Mouse (Mus musculus) lung, adult 10 weeks (tissue): ENCODE results near the gene S100a7a. TPM values are rescaled to one million over a fixed set of nuclear protein-coding genes. Genes with fewer than 3 reads are reported as not detected.

Source experiments
- polyA plus RNA-seq: library from polyadenylated mRNA; stranded (reverse); fragments of 350-450 nt; fragmentation: Illumina TruSeq; extraction: RNeasy Lipid Tissue Mini Kit (QIAGEN cat#74804); gene quantifications from one replicate; pipeline ENCODE4 v1.2.3, GENCODE M21; 2014; ENCODE audit warnings: low read depth, low replicate concordance; ENCODE audit not compliant: insufficient read depth

Gene S100a7a
- 1.2 TPM for polyA plus RNA-seq

DNA sequence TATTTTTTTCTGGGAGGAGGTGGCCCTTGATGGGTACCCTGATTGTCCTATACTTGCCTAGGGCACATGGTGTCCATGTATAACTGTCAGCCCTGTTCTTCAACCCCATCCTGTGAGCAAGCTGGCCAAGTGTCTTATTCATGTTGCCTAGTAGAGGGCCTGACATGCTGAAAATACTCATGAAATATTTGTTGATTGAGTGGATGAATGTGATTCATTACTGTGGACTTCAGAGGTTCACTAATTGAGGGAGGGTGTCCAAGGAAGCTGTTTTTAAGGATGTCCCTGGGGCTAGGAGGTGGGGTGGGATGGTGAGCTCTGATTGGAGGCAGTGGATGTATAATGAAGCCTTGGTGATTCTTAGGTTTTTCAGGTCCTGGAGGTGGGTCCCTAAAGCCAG, at the start of gene S100a7a:
S100a7a (plus strand) TSS at position 301 of the 400 bp plus-strand sequence.

DNA sequence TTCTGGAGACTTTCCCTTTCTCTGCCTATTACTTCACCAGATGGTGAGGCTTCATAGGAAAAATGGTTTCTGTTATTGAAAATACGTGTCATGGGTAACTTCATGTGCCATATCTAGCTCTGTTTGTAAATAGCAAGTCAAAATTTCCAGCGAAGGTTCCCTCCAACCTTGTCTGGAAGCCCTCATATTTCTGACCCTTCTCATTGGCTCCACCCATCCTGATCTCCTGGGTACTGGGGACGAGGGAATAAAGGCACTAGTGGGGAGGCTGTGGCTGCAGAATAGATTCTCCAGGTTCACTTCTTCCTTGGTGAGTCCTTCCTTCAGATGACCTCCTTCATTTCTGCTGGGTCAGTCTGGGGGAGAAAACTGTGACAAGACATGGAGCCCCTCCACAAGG, 45.6 kb upstream of the S100a7a start, which contains the start of gene S100a5:
S100a5 (plus strand) TSS at position 301 of the 400 bp plus-strand sequence.

DNA sequence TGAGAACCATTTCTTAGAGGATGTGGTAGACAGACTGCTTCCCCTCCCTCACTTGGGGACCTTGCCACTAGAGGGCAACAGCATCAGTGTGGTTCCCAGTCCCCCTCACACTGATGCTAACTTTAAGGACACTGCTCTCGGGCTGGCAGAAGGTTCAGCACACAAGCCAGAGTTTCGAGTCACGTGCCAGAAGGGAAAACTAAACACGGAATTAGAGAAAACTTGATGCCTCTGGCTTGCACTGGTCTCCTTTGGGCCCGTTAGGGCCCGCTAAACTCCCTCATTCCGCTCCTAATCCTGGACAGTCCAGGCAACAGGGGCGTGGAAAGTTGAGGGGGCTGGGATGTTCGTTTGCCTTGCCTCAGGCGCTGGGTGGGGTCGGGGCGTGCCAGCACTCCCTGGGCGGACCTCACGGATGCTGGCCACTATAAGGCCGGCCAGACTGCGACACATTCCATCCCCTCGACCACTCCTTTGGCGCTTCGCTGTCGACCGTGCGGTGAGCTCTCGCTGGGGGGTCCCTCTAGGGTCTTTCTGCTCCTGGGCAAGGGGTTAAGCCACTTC, 41.0 kb upstream of the S100a7a start, which contains the start of gene S100a6:
S100a6 (plus strand) TSS at position 155 of the 564 bp plus-strand sequence.

DNA sequence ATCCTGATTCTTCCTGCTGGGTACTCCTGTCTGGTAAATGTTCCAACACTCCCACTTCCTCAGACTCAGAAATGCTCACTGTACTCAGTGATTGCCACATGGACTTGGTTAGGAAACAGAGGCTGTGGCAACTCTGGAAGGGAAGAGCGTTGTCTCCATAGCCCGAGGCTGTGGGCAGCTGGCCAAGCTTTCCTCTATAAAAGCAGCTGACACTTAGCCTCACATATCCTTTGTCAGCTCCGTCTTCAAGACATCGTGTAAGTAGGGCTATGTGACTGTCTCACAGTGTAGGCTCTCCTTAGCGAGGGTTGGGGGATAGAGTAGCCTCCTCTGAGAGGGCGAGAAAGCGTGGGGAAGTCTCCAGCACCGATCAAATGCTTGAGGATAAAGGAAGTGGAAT, 15.0 kb downstream of the S100a7a start, which contains the start of gene S100a8:
S100a8 (plus strand) TSS at position 133 of the 400 bp plus-strand sequence.

DNA sequence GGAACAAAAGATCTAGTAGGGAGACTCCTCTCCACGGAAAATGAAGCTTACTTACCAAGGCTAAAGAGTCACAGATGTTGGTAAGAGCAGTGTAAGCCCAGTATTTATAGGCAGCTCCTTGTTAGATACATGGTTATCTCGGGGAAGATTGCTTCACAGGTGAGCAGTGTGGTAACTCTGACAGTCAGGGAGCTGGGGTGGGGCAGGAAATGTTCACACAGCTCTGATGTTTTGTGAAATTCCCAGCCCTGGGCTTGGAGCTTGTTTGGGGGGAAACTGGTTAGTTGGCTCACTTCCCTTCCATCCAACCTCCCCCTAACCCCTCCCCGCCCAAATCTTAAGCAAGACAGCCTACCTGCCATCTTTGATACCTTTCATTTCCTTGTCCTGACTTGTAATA, 41.8 kb downstream of the S100a7a start, which contains the start of gene S100a9:
S100a9 (minus strand) TSS at position 109 of the 400 bp plus-strand sequence.

Other genes starting within 250 kb of the S100a7a start
- 13.3 TPM for gene Ints3, start 220.4 kb upstream of the S100a7a start, polyA plus RNA-seq
- 45.6 TPM for gene Npr1, start 188.2 kb upstream of the S100a7a start, polyA plus RNA-seq
- 48.9 TPM for gene Ilf2, start 177.9 kb upstream of the S100a7a start, polyA plus RNA-seq
- 47.6 TPM for gene Snapin, start 163.0 kb upstream of the S100a7a start, polyA plus RNA-seq
- gene Chtop, start 144.5 kb upstream of the S100a7a start, polyA plus RNA-seq: 88.2 TPM
- gene S100a1, start 139.6 kb upstream of the S100a7a start, polyA plus RNA-seq: 381 TPM
- gene S100a13, start 139.6 kb upstream of the S100a7a start, polyA plus RNA-seq: 199 TPM
- gene S100a14, start 127.2 kb upstream of the S100a7a start, polyA plus RNA-seq: 25.7 TPM
- gene S100a16, start 116.8 kb upstream of the S100a7a start, polyA plus RNA-seq: 329 TPM
- gene S100a3, start 93.4 kb upstream of the S100a7a start, polyA plus RNA-seq: 1.1 TPM
- not detected for gene S100a2, start 63.8 kb upstream of the S100a7a start, polyA plus RNA-seq
- not detected for gene Gm42674, start 52.1 kb upstream of the S100a7a start, polyA plus RNA-seq
- 223 TPM for gene S100a4, start 50.2 kb upstream of the S100a7a start, polyA plus RNA-seq
- gene S100a5, start 45.5 kb upstream of the S100a7a start, polyA plus RNA-seq: not detected
- gene S100a6, start 41.1 kb upstream of the S100a7a start, polyA plus RNA-seq: 962 TPM
- gene S100a8, start 15.0 kb downstream of the S100a7a start, polyA plus RNA-seq: 241 TPM
- 368 TPM for gene S100a9, start 41.7 kb downstream of the S100a7a start, polyA plus RNA-seq
- gene Pglyrp4, start 72.9 kb downstream of the S100a7a start, polyA plus RNA-seq: not detected
- not detected for gene Gm5849, start 123.9 kb downstream of the S100a7a start, polyA plus RNA-seq